8 mouse cellular contexts compared by ENCODE assay signal in genomic region chr7:29452991-29453741, GRCm38 (mm10).
DNase-seq lines count a peak whose midpoint lies in the region; ATAC-seq lines count a peak whose summit lies in the region.

No protein-coding gene starts in this region.

- WGBS in embryonic facial prominence, embryonic 15.5 days = 14% methylated on average over 18 of the region's 18 CpGs
- 19% methylated on average over 18 of the region's 18 CpGs for WGBS in heart, embryonic 13.5 days
- 13% methylated on average over 18 of the region's 18 CpGs for WGBS in kidney, embryonic 15.5 days

- H3K9me3 ChIP-seq in embryonic facial prominence, embryonic 15.5 days (replicated peaks) = no peaks in the 10 kb centered on the region
- no peaks in the 10 kb centered on the region for H3K9me3 ChIP-seq in heart, embryonic 13.5 days
- H3K9me3 ChIP-seq in kidney, embryonic 15.5 days (replicated peaks) = no peaks in the 10 kb centered on the region

- peak; percentile 56 for ATAC-seq in embryonic facial prominence, embryonic 15.5 days (ENCODE audit: insufficient number of reproducible peaks, low FRiP score, low TSS enrichment, low read depth)
- no peak; the same call in 1 of the 2 replicates for ATAC-seq in heart, embryonic 13.5 days (ENCODE audit: extremely low read depth, insufficient number of reproducible peaks, low FRiP score, low TSS enrichment)
- ATAC-seq in kidney, embryonic 15.5 days (replicated peaks; ENCODE audit: low FRiP score) = peak; percentile 88
- no peak for ATAC-seq in granulocyte monocyte progenitor cell, adult 5-6 weeks (replicated peaks; ENCODE audit: poor library complexity, severe bottlenecking)

- peak; percentile 54 to 64 for DNase-seq in left cerebral cortex, adult 18-20 months (ENCODE audit: low spot score in 2 of 2)
- no peak for DNase-seq in left cerebral cortex, adult 11 months (ENCODE audit: low spot score)
- DNase-seq in lung, adult 18-20 months = peak; percentile 85 to 89
- DNase-seq in ovary, postnatal 14 days (ENCODE audit: low spot score) = peak; percentile 41

- H3K27ac ChIP-seq in embryonic facial prominence, embryonic 15.5 days (replicated peaks) = peak overlapping the region; percentile 88
- peak overlapping the region; percentile 82 for H3K27ac ChIP-seq in heart, embryonic 13.5 days (replicated peaks)
- peak overlapping the region; percentile 89 for H3K27ac ChIP-seq in kidney, embryonic 15.5 days

- H3K9ac ChIP-seq in embryonic facial prominence, embryonic 15.5 days = peak overlapping the region; percentile 2; the same call in 1 of the 2 replicates
- peak overlapping the region; percentile 25; the same call in 1 of the 2 replicates for H3K9ac ChIP-seq in heart, embryonic 13.5 days
- H3K9ac ChIP-seq in kidney, embryonic 15.5 days = no peak overlapping the region

- 0 out of 2 replicates have a peak overlapping the region, but pooled peaks have one; percentile 10 for H3K4me3 ChIP-seq in embryonic facial prominence, embryonic 15.5 days (replicated peaks)
- H3K4me3 ChIP-seq in heart, embryonic 13.5 days = peak overlapping the region; percentile 17
- H3K4me3 ChIP-seq in kidney, embryonic 15.5 days (replicated peaks) = 0 out of 2 replicates have a peak overlapping the region, but pooled peaks have one; percentile 10

- H3K27me3 ChIP-seq in embryonic facial prominence, embryonic 15.5 days = no peaks in the 10 kb centered on the region
- peaks cover 98% of the 10 kb centered on the region for H3K27me3 ChIP-seq in heart, embryonic 13.5 days (replicated peaks)
- H3K27me3 ChIP-seq in kidney, embryonic 15.5 days = no peaks in the 10 kb centered on the region

- H3K4me2 ChIP-seq in embryonic facial prominence, embryonic 15.5 days (replicated peaks) = peak overlapping the region; percentile 36
- peak overlapping the region; percentile 40 for H3K4me2 ChIP-seq in heart, embryonic 13.5 days
- peak overlapping the region; percentile 40 for H3K4me2 ChIP-seq in kidney, embryonic 15.5 days

- peaks cover 42% of the 10 kb centered on the region for H3K4me1 ChIP-seq in embryonic facial prominence, embryonic 15.5 days
- H3K4me1 ChIP-seq in heart, embryonic 13.5 days = peaks cover 28% of the 10 kb centered on the region
- peaks cover 40% of the 10 kb centered on the region for H3K4me1 ChIP-seq in kidney, embryonic 15.5 days

- no peaks in the 10 kb centered on the region for H3K36me3 ChIP-seq in embryonic facial prominence, embryonic 15.5 days
- H3K36me3 ChIP-seq in heart, embryonic 13.5 days = no peaks in the 10 kb centered on the region
- no peaks in the 10 kb centered on the region for H3K36me3 ChIP-seq in kidney, embryonic 15.5 days

Comparison
In these comparisons a context has a peak if more than half of its experiments do, and no peak if none do; other contexts are left out.
1. ATAC-seq: peak in embryonic facial prominence, embryonic 15.5 days (single experiment) and kidney, embryonic 15.5 days (single experiment); none in heart, embryonic 13.5 days (single experiment) and granulocyte monocyte progenitor cell, adult 5-6 weeks (single experiment).
2. Peak in every context shown above with its lines, with median percentiles within 50 percentile points of each other: H3K27ac ChIP-seq, H3K4me2 ChIP-seq and H3K4me3 ChIP-seq.